Mouse (Mus musculus): ENCODE measurements around the gene Lbhd1. TPM values are rescaled to one million over a fixed set of nuclear protein-coding genes. Genes with fewer than 3 reads are reported as not detected.

Gene Lbhd1
- total and polyA plus RNA-seq, 2 experiments, result 1.2 to 2.5 TPM

- WGBS, result 95% methylated on average over 3 of the region's 3 CpGs
- no peak for TF ChIP-seq CTCF (IDR thresholded peaks at IDR 0.05; ENCODE audit: low read depth, low read length)
- no peak for TF ChIP-seq POLR2A (IDR thresholded peaks at IDR 0.05; ENCODE audit: extremely low read depth, insufficient read depth, low read length)
- H3K4me1 ChIP-seq (ENCODE audit: control insufficient read depth, insufficient read depth, low read length), result no peaks in the 10 kb centered on the region
Measured at GRCm38 (mm10) chr19:8914212-8914611, 30.7 kb downstream of the Lbhd1 start.

GRCm38 (mm10) chr19:8919000-8919399 is 35.5 kb downstream of the Lbhd1 start:
- 91% methylated on average over 3 of the region's 3 CpGs for WGBS
- H3K4me3 ChIP-seq (ENCODE audit: insufficient read depth, low read depth, low read length), result no peak overlapping the region
- H3K27me3 ChIP-seq (ENCODE audit: control insufficient read depth, insufficient read depth, low read length), result no peaks in the 10 kb centered on the region
- H3K4me1 ChIP-seq (ENCODE audit: control insufficient read depth, insufficient read depth, low read length), result peaks cover 4% of the 10 kb centered on the region; the same call in 1 of the 2 replicates
- TF ChIP-seq POLR2A (IDR thresholded peaks at IDR 0.05; ENCODE audit: extremely low read depth, insufficient read depth, low read length), result no peak
- no peak for TF ChIP-seq CTCF (IDR thresholded peaks at IDR 0.05; ENCODE audit: low read depth, low read length)
- no peak overlapping the region for H3K9ac ChIP-seq (ENCODE audit: low read depth, low read length)
- no peak for DNase-seq (ENCODE audit: extremely low read depth, low read depth, low spot score)
- H3K27ac ChIP-seq (replicated peaks; ENCODE audit: insufficient read depth, low read depth, low read length), result no peak overlapping the region
- H3K36me3 ChIP-seq (ENCODE audit: control insufficient read depth, insufficient read depth, low read length), result peaks cover 28% of the 10 kb centered on the region
- peaks cover 4% of the 10 kb centered on the region; the same call in 1 of the 2 replicates for H3K79me2 ChIP-seq (ENCODE audit: control insufficient read depth, insufficient read depth, low read length)

More at GRCm38 (mm10) chr19:8914212-8914611, 30.7 kb downstream of the Lbhd1 start:
- Histone ChIP-seq H3K79me2 (ENCODE audit: control insufficient read depth, insufficient read depth, low read length) (no peaks in the 10 kb centered on the region), H3K36me3 (ENCODE audit: control insufficient read depth, insufficient read depth, low read length) (peaks cover 74% of the 10 kb centered on the region), H3K4me3 (ENCODE audit: insufficient read depth, low read depth, low read length) (no peak overlapping the region), H3K9ac (ENCODE audit: low read depth, low read length) (no peak overlapping the region), H3K27ac (replicated peaks; ENCODE audit: insufficient read depth, low read depth, low read length) (no peak overlapping the region), H3K27me3 (ENCODE audit: control insufficient read depth, insufficient read depth, low read length) (no peaks in the 10 kb centered on the region)
- DNase-seq (ENCODE audit: extremely low read depth, low read depth, low spot score), result no peak

- peaks cover 4% of the 10 kb centered on the region; the same call in 1 of the 2 replicates for H3K79me2 ChIP-seq (ENCODE audit: control insufficient read depth, insufficient read depth, low read length)
- H3K27me3 ChIP-seq (ENCODE audit: control insufficient read depth, insufficient read depth, low read length), result no peaks in the 10 kb centered on the region
- no peak overlapping the region for H3K4me3 ChIP-seq (ENCODE audit: insufficient read depth, low read depth, low read length)
- peaks cover 23% of the 10 kb centered on the region for H3K36me3 ChIP-seq (ENCODE audit: control insufficient read depth, insufficient read depth, low read length)
- TF ChIP-seq POLR2A (IDR thresholded peaks at IDR 0.05; ENCODE audit: extremely low read depth, insufficient read depth, low read length) (no peak), CTCF (IDR thresholded peaks at IDR 0.05; ENCODE audit: low read depth, low read length) (no peak)
- H3K9ac ChIP-seq (ENCODE audit: low read depth, low read length), result no peak overlapping the region
- DNase-seq (ENCODE audit: extremely low read depth, low read depth, low spot score), result no peak
- H3K27ac ChIP-seq (replicated peaks; ENCODE audit: insufficient read depth, low read depth, low read length), result 0 out of 2 replicates have a peak overlapping the region, but pooled peaks have one; percentile 66
- 79% methylated on average over 6 of the region's 6 CpGs for WGBS
- peaks cover 4% of the 10 kb centered on the region; the same call in 1 of the 2 replicates for H3K4me1 ChIP-seq (ENCODE audit: control insufficient read depth, insufficient read depth, low read length)
Measured at GRCm38 (mm10) chr19:8919684-8920072, 36.1 kb downstream of the Lbhd1 start.

- peaks cover 4% of the 10 kb centered on the region; the same call in 1 of the 2 replicates for H3K4me1 ChIP-seq (ENCODE audit: control insufficient read depth, insufficient read depth, low read length)
- peak; percentile 90 for DNase-seq (ENCODE audit: extremely low read depth, low read depth, low spot score)
- H3K36me3 ChIP-seq (ENCODE audit: control insufficient read depth, insufficient read depth, low read length), result peaks cover 18% of the 10 kb centered on the region
- H3K9ac ChIP-seq (ENCODE audit: low read depth, low read length), result peak within 1 kb of the TSS; percentile 87
- peak; percentile 82 for TF ChIP-seq POLR2A (IDR thresholded peaks at IDR 0.05; ENCODE audit: extremely low read depth, insufficient read depth, low read length)
- no peak for TF ChIP-seq CTCF (IDR thresholded peaks at IDR 0.05; ENCODE audit: low read depth, low read length)
- H3K27me3 ChIP-seq (ENCODE audit: control insufficient read depth, insufficient read depth, low read length), result no peaks in the 10 kb centered on the region
- H3K27ac ChIP-seq (replicated peaks; ENCODE audit: insufficient read depth, low read depth, low read length), result peak within 1 kb of the TSS; percentile 81
- H3K79me2 ChIP-seq (ENCODE audit: control insufficient read depth, insufficient read depth, low read length), result peaks cover 4% of the 10 kb centered on the region; the same call in 1 of the 2 replicates
- H3K4me3 ChIP-seq (ENCODE audit: insufficient read depth, low read depth, low read length), result peak within 1 kb of the TSS; percentile 87
- 3% methylated on average over 50 of the region's 50 CpGs for WGBS
Measured at GRCm38 (mm10) chr19:8920073-8920736, 36.7 kb downstream of the Lbhd1 start, which contains the start of gene B3gat3. Gene B3gat3, plus strand, starts transcription at chr19:8920374.

- peak overlapping the region; percentile 81 for H3K27ac ChIP-seq (replicated peaks; ENCODE audit: insufficient read depth, low read depth, low read length)
- under 1% methylated on average over 6 of the region's 6 CpGs for WGBS
- peaks cover 4% of the 10 kb centered on the region; the same call in 1 of the 2 replicates for H3K4me1 ChIP-seq (ENCODE audit: control insufficient read depth, insufficient read depth, low read length)
- H3K27me3 ChIP-seq (ENCODE audit: control insufficient read depth, insufficient read depth, low read length), result no peaks in the 10 kb centered on the region
- TF ChIP-seq POLR2A (IDR thresholded peaks at IDR 0.05; ENCODE audit: extremely low read depth, insufficient read depth, low read length) (no peak), CTCF (IDR thresholded peaks at IDR 0.05; ENCODE audit: low read depth, low read length) (no peak)
- H3K79me2 ChIP-seq (ENCODE audit: control insufficient read depth, insufficient read depth, low read length), result peaks cover 4% of the 10 kb centered on the region; the same call in 1 of the 2 replicates
- peak overlapping the region; percentile 87 for H3K4me3 ChIP-seq (ENCODE audit: insufficient read depth, low read depth, low read length)
- DNase-seq (ENCODE audit: extremely low read depth, low read depth, low spot score), result peak; percentile 76
- peak overlapping the region; percentile 87 for H3K9ac ChIP-seq (ENCODE audit: low read depth, low read length)
- H3K36me3 ChIP-seq (ENCODE audit: control insufficient read depth, insufficient read depth, low read length), result peaks cover 12% of the 10 kb centered on the region
Measured at GRCm38 (mm10) chr19:8920836-8921291, 37.3 kb downstream of the Lbhd1 start.
